Mouse (Mus musculus) hindbrain, embryonic 11.5 days (tissue): ENCODE results near the gene Tnnt2. TPM values are rescaled to one million over a fixed set of nuclear protein-coding genes. Genes with fewer than 3 reads are reported as not detected.

ENCODE experiments used
- ATAC-seq: fragments of 200-750 bp; cut with Nextera tagmentation; 2 replicates; pipeline ENCODE4 v1.8.0; 2017; ENCODE audit warnings: mild to moderate bottlenecking, moderate TSS enrichment, moderate library complexity; ENCODE audit not compliant: low FRiP score
- DNase-seq: peaks from one replicate; pipeline ENCODE4 v3.0.0-alpha.2; 2015; ENCODE audit warnings: low spot score
- H3K27ac ChIP-seq: fragments of 300-500 bp; sonication (generic); 2 replicates; pipeline ENCODE4 v1.5.1; 2014; ENCODE audit warnings: mild to moderate bottlenecking, low read depth, low read length
- H3K27me3 ChIP-seq: fragments of 300-500 bp; sonication (generic); 2 replicates; pipeline ENCODE4 v1.6.1; 2014; ENCODE audit warnings: mild to moderate bottlenecking, low read length, moderate library complexity, mixed read lengths; ENCODE audit not compliant: control insufficient read depth, insufficient read depth
- H3K36me3 ChIP-seq: fragments of 300-500 bp; sonication (generic); 2 replicates; pipeline ENCODE4 v1.6.1; 2014; ENCODE audit warnings: mild to moderate bottlenecking, low read length, moderate library complexity, mixed read lengths; ENCODE audit not compliant: control insufficient read depth, insufficient read depth
- H3K4me1 ChIP-seq: fragments of 300-500 bp; sonication (generic); replicated peaks from 2 replicates; pipeline ENCODE4 v1.6.1; 2014; ENCODE audit warnings: low read length, mixed read lengths; ENCODE audit not compliant: control insufficient read depth, insufficient read depth
- H3K4me2 ChIP-seq: fragments of 300-500 bp; sonication (generic); replicated peaks from 2 replicates; pipeline ENCODE4 v1.6.1; 2014; ENCODE audit warnings: mild to moderate bottlenecking, low read depth, low read length
- H3K4me3 ChIP-seq: fragments of 300-500 bp; sonication (generic); 2 replicates; pipeline ENCODE4 v1.5.1; 2014; ENCODE audit warnings: low read depth, low read length
- H3K9ac ChIP-seq: fragments of 300-500 bp; sonication (generic); 2 replicates; pipeline ENCODE4 v1.6.1; 2014; ENCODE audit warnings: low read depth, low read length
- H3K9me3 ChIP-seq: fragments of 300-500 bp; sonication (generic); 2 replicates; pipeline ENCODE4 v1.6.1; 2016; ENCODE audit warnings: low read length; ENCODE audit not compliant: control insufficient read depth
- WGBS: fragments of 180-500 bp; shearing (Covaris S2); extraction: QIAGEN DNeasy Blood & Tissue Kit; methylation state at CpG from one replicate; pipeline ENCODE4 v1.1.7; 2014; 5-methylcytosine and 5-hydroxymethylcytosine counted together
- polyA plus RNA-seq: library from polyadenylated mRNA; unstranded; fragments of >200 nt; fragmentation: Nextera tagmentation; extraction: Ambion mirVana; gene quantifications from 2 replicates; pipeline ENCODE4 v1.2.1, GENCODE M21; 2014

Tnnt2 gene
- polyA plus RNA-seq, 1 experiment from 2014 or later, result 2.0 TPM

GRCm38 (mm10) chr1:135846632-135847031 is 10.5 kb downstream of the Tnnt2 start:
- WGBS, result 78% methylated on average over 5 of the region's 5 CpGs
- Histone ChIP-seq H3K4me2 (no peak overlapping the region), H3K9me3 (no peaks in the 10 kb centered on the region), H3K27me3 (no peaks in the 10 kb centered on the region), H3K27ac (no peak overlapping the region), H3K4me3 (no peak overlapping the region), H3K9ac (no peak overlapping the region), H3K36me3 (no peaks in the 10 kb centered on the region), H3K4me1 (no peaks in the 10 kb centered on the region)
- ATAC-seq (no peak), DNase-seq (no peak)

- 31% methylated on average over 6 of the region's 6 CpGs for WGBS
- no peak overlapping the region for H3K4me3 ChIP-seq
- H3K27ac ChIP-seq, result no peak overlapping the region
- H3K4me1 ChIP-seq, result no peaks in the 10 kb centered on the region; the same call in 1 of the 2 replicates
- peak; percentile 75 for DNase-seq
- no peak overlapping the region for H3K4me2 ChIP-seq
- H3K27me3 ChIP-seq, result no peaks in the 10 kb centered on the region
- no peak overlapping the region for H3K9ac ChIP-seq
- H3K9me3 ChIP-seq, result no peaks in the 10 kb centered on the region
- ATAC-seq, result no peak
- no peaks in the 10 kb centered on the region for H3K36me3 ChIP-seq
Measured at GRCm38 (mm10) chr1:135847139-135847562, 11.0 kb downstream of the Tnnt2 start.

- 88% methylated on average over 17 of the region's 17 CpGs for WGBS
- Histone ChIP-seq H3K27me3 (no peaks in the 10 kb centered on the region), H3K27ac (no peak overlapping the region), H3K4me2 (no peak overlapping the region), H3K9me3 (no peaks in the 10 kb centered on the region), H3K36me3 (no peaks in the 10 kb centered on the region), H3K4me1 (peaks cover 4% of the 10 kb centered on the region; the same call in 1 of the 2 replicates), H3K4me3 (no peak overlapping the region), H3K9ac (no peak overlapping the region)
- ATAC-seq, result no peak
- no peak for DNase-seq
Measured at GRCm38 (mm10) chr1:135847611-135848351, 11.6 kb downstream of the Tnnt2 start.

- Histone ChIP-seq H3K4me2 (no peak overlapping the region), H3K27me3 (no peaks in the 10 kb centered on the region), H3K27ac (no peak overlapping the region), H3K9ac (no peak overlapping the region), H3K4me3 (no peak overlapping the region), H3K9me3 (no peaks in the 10 kb centered on the region), H3K36me3 (no peaks in the 10 kb centered on the region), H3K4me1 (peaks cover 6% of the 10 kb centered on the region; the same call in 1 of the 2 replicates)
- ATAC-seq (no peak), DNase-seq (peak; percentile 35)
- WGBS, result 64% methylated on average over 12 of the region's 12 CpGs
Measured at GRCm38 (mm10) chr1:135850722-135851512, 14.8 kb downstream of the Tnnt2 start.

GRCm38 (mm10) chr1:135852044-135852756 is 16.0 kb downstream of the Tnnt2 start:
- Histone ChIP-seq H3K4me3 (no peak overlapping the region), H3K36me3 (no peaks in the 10 kb centered on the region), H3K9ac (no peak overlapping the region), H3K4me2 (no peak overlapping the region), H3K4me1 (peaks cover 6% of the 10 kb centered on the region; the same call in 1 of the 2 replicates), H3K27me3 (no peaks in the 10 kb centered on the region), H3K27ac (peak overlapping the region; percentile 10; the same call in 1 of the 2 replicates), H3K9me3 (no peaks in the 10 kb centered on the region)
- peak; percentile 53 for DNase-seq
- WGBS, result 46% methylated on average over 13 of the region's 13 CpGs
- ATAC-seq, result peak; percentile 51

- Histone ChIP-seq H3K9ac (no peak overlapping the region), H3K4me1 (peaks cover 6% of the 10 kb centered on the region; the same call in 1 of the 2 replicates), H3K4me2 (no peak overlapping the region), H3K9me3 (no peaks in the 10 kb centered on the region), H3K27me3 (no peaks in the 10 kb centered on the region), H3K36me3 (no peaks in the 10 kb centered on the region), H3K27ac (no peak overlapping the region), H3K4me3 (no peak overlapping the region)
- DNase-seq, result no peak
- no peak for ATAC-seq
- WGBS, result 93% methylated on average over 4 of the region's 4 CpGs
Measured at GRCm38 (mm10) chr1:135853200-135853599, 17.0 kb downstream of the Tnnt2 start.

GRCm38 (mm10) chr1:135854591-135855343 is 18.6 kb downstream of the Tnnt2 start:
- H3K9ac ChIP-seq, result no peak overlapping the region
- WGBS, result 87% methylated on average over 6 of the region's 6 CpGs
- H3K4me3 ChIP-seq, result no peak overlapping the region
- H3K4me2 ChIP-seq, result no peak overlapping the region
- ATAC-seq (no peak), DNase-seq (no peak)
- no peaks in the 10 kb centered on the region for H3K36me3 ChIP-seq
- peaks cover 6% of the 10 kb centered on the region; the same call in 1 of the 2 replicates for H3K4me1 ChIP-seq
- no peak overlapping the region for H3K27ac ChIP-seq
- no peaks in the 10 kb centered on the region for H3K27me3 ChIP-seq
- no peaks in the 10 kb centered on the region for H3K9me3 ChIP-seq

GRCm38 (mm10) chr1:135855344-135855687 is 19.2 kb downstream of the Tnnt2 start:
- DNase-seq (no peak), ATAC-seq (no peak)
- Histone ChIP-seq H3K36me3 (no peaks in the 10 kb centered on the region), H3K9ac (no peak overlapping the region), H3K4me2 (no peak overlapping the region), H3K27ac (no peak overlapping the region), H3K4me1 (peaks cover 6% of the 10 kb centered on the region; the same call in 1 of the 2 replicates), H3K9me3 (no peaks in the 10 kb centered on the region), H3K4me3 (no peak overlapping the region), H3K27me3 (no peaks in the 10 kb centered on the region)
- WGBS, result 95% methylated on average over 1 of the region's 1 CpGs
